Mouse (Mus musculus) hematopoietic stem cell, adult 5-6 weeks (primary cell): Measurements from ENCODE around the gene Mmp2. TPM values are rescaled to one million over a fixed set of nuclear protein-coding genes. Genes with fewer than 3 reads are reported as not detected.
"Not testable (repeated sequence)": the region's sequence is repeated elsewhere in the genome, so short reads cannot be mapped to it uniquely, and the experiment has no call there.

Source experiments
- ATAC-seq, 2 experiments: fragments of 125-278 bp in 1 of 2; replicated peaks in 1 of 2; 2 replicates each; pipeline ENCODE4 v1.8.0; 2016 to 2017; ENCODE audit warnings: inconsistent platforms in 2 of 2, mild to moderate bottlenecking in 2 of 2, moderate number of reproducible peaks in 2 of 2, low read depth in 1 of 2, moderate TSS enrichment in 1 of 2; ENCODE audit not compliant: low FRiP score in 2 of 2, poor library complexity in 2 of 2, severe bottlenecking in 2 of 2, insufficient read depth in 1 of 2, low TSS enrichment in 1 of 2
- total RNA-seq: library from RNA; stranded (forward); fragments of 172-1452, 232-1000 nt; gene quantifications from 2 replicates; pipeline ENCODE4 v1.2.3, GENCODE M21; 2017

The Mmp2 gene
- total RNA-seq, 1 experiment from 2014 or later = 4.6 TPM

DNA sequence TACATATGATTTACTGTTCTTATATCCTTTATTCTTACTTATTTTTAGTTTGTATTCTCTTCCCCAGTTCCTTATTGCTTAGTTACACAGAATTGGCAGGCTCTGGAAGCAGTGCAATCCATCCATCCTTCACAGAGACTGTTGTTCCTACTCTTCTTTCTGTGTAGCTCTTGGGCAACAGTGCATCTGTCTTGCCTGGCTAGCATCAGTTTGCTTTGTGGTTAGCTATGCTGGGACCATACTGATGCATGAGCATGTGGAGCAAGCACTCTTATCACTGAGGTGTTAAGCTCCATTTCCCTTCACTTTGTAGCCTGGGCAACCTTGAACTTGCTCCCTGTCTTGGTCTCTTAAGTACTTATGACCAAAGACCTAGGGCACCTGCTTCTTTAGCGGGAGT is 34.9 kb downstream of the Mmp2 start:
- ATAC-seq = no peak

DNA sequence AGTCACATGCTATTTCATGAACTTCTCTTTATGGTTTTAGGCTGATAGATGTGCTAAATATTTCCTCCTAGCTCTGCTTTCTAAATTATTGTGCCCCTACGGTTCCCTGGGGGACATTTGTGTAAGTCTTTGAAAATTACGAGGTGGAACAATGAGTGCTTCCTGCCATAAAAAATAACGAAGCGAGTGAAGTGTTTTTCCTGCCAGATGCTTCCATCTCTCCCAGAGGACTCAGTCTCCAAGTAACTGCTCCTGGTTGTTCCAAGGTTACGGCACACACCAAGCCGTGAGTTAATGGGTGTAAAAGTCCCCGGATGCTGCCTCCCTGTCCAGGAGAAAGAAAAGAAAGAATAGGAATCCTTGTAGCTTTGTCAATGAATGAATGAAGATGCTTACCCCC is 43.2 kb downstream of the Mmp2 start:
- ATAC-seq = no peak

DNA sequence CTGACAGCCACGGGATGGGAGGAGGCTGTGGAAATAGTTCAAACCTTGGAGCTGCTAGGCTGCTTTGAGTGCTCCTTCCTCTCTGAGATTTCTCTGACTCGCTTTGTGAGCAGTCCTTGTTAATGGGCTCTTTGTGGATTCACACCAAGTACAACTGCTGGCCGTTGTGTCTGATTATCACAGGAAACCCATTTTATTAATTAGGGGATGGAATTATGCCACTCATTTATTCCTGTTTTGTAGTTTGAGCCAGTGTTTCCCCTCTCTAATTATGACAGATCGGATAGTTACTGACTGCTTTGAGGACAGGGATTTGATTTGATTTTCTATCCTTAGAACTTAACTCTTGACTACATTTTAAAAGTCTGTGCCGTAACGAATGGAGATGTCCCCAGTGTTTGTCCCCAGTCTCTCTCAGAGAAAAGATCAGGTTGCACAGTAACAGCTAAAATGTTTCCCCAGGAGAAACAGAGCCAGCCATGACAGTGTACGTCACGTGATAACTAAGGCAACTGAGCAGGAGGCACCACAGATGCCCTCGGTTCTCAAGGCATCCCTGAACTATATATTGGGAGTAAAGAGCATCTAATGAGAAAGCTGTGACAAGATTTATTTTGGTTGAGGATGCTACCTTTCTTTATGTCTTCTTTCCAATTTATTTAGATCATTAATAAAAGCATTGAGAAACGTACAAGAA is 45.1 kb downstream of the Mmp2 start:
- ATAC-seq = no peak

DNA sequence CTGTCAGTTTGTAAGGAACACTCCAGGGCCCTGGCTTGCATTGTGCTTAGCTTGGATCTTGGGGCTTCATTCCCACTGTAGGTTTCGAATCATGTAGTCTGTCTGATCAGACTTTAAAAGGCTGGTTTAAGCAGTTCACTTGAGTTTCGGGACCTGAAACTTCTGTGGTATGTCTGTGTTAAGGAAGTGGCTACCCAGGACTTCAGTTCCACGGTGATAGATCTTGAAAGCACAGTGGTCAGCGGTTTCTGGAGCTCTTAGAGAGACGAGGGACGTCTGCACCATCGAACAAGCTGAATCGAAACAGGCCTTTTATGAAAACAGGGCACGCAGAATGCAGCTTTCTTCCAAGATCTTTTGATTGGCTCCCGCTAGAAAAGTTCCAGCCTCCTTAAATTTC is 48.7 kb downstream of the Mmp2 start:
- ATAC-seq = peak in 1 of 2 experiments; percentile 17; a peak in 1 of 4 replicates

DNA sequence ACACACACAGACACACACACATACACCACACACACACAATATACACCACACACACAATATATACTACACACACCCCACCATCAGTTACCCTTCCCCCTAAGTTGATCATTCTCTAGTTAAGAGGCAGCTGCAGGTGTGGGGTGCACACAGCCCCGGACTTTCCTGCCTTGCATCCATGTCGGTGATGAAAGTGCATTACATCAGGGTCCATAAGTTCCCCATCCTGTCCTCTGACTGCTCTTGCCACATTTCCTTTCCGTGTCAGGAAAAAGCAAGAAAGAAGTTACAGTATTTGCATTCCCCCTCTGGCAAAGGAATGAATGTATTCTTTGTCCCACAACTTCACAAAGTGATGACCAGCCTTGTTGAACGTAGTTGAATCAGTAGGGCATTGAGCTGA is 54.2 kb downstream of the Mmp2 start:
- ATAC-seq = peak in 1 of 2 experiments; percentile 53; a peak in 1 of 4 replicates

DNA sequence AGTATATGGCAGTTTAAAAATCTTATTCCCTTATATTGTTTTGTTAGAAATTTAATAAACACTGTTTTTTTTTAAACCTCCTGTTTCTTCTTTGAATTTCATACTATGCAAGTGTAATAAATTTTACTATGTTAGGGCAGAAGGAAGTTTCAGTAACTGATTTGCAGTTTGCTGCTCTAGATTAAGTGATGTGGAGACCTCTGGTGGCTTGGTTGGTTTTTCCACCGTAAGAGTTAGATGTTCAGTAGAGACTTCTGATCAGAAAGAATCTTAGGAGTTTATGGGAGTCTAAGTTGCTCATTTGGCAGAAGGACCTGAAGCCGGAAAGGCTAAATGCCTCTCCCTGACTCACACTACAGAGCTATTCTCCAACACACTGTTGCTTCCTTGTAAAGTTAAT is 56.7 kb downstream of the Mmp2 start:
- no peak for ATAC-seq

DNA sequence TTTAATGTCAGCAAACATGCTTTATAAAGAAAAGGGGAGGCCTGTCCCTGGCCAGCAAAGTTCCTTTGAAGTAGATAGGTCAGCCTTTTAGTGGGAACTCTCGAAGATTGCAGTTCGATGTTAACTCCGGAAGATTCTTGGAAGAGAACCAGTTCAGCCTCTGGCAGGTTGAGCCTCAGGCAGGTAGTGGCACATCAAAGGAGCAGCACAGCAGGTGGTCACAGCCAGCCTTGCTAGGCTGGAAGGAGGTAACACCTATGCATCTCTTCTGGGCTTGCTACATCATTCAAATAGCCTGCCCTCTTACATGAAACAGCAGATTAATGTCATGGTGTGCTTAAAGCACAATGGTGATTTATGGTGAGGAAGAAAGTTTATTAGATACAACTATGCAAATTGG is 65.1 kb downstream of the Mmp2 start:
- ATAC-seq = not testable (repeated sequence)

DNA sequence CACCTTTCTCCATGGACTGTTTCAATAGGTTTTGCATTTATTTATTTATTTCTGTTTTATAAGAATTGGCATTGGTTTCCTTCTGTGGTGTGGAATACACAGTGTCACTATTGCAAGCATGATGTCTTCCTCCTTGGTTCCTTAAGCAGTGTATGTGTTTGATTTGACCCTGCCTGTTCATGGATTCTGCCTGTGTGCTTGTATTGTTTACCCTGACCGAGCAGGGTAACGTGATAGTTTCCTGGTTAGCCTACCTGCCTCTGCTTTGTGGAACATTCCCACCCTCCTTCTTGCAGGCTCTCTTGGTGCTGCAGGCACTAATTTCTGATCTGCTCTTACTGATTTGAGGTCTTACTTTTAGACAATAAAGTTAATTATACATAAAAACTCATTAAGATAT is 66.8 kb downstream of the Mmp2 start:
- ATAC-seq = no peak

DNA sequence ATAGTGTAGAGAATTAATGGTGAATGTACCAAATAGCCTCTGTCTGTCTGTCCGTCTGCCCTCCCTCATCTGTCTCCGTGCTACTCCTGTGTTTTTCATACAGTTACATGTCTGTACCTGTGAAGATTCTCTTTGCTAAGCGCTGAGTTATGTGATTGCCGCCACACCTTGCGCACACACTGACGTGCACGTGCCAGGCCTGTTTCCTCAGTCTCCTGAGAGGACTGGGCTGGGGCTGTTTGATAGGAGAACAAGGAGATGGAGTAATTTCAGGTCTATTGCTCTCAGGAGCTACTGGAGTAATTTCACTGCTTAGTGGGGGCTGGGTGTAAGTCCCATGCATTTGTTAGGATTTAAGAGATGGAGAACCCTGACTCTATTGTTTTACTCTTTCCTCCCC is 68.0 kb downstream of the Mmp2 start:
- ATAC-seq = no peak

DNA sequence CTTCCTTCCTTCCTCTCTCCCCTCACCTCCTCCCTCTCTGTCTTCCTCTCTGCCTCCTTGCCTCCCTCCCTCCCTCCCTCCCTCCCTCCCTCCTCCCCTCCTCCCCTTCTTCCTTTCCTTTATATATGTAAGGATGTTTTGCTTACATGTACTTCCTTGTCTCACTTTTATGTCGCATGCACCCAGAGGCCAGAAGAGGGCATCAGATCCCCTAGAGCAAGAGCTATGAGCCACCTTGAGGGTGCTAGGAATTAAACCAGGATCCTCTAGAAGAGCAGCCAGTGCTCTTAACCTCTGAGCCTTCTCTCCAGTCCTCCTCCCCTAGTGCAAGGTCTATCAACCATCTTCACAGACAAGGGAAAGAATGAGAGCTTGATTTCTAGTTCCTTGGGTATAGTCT is 69.0 kb downstream of the Mmp2 start:
- no peak for ATAC-seq

DNA sequence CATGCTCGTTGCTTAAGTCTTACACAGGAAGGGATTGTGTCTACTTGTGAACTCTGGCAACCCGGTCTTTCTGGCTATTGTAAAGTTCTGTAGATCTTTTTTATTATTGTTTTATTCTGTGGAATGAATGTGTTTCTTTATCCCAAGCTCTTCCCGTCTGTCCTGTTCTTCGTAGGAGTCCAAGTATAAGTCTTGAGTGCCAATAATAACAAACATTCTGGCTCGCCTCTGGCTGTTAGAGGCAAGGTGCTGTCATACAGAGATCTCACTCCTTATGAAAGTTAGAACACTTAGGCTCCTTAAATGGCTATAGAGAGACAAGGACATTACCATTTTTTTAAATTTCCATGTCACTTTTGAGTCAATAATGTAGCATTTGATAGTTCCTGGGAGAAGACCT is 69.5 kb downstream of the Mmp2 start:
- ATAC-seq = no peak

DNA sequence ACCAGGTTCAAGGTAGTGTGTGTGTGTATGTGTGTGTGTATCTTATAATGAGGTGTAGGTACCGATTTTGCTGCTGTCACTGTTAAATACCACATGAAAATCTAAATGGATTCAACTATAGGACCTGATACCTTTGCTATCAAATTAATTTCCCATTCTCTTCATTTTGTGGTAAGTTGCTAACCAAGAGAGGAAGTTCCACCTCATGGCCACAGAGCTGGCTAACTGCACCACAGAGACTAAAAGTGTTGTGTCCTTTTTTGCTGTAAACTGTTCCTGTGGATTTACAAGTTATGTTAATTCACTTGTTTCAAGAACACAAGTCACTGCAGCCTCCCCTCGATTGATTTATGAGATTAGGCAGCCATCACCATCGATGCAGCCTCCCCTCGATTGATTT is 70.7 kb downstream of the Mmp2 start:
- peak; percentile 52 to 57 for ATAC-seq

DNA sequence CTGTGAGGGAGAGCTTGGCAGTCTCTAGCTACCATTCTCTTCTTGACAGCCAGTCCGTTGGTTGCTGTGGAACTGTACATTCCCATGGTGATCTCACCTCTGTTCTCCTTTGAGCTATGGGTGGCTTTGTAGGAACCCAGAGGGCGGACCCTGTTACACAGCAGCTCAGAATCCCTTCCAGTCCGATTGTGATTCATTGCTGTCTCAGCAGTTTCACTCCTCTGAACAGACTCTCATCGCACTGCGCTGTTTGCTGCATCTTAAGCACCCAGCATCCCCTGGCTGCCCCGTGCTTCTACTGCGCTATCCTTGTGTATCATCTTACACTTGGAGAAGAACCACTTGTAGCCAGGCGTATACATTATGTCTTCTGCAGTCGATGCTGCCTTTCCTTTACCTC is 72.5 kb downstream of the Mmp2 start:
- no peak for ATAC-seq

DNA sequence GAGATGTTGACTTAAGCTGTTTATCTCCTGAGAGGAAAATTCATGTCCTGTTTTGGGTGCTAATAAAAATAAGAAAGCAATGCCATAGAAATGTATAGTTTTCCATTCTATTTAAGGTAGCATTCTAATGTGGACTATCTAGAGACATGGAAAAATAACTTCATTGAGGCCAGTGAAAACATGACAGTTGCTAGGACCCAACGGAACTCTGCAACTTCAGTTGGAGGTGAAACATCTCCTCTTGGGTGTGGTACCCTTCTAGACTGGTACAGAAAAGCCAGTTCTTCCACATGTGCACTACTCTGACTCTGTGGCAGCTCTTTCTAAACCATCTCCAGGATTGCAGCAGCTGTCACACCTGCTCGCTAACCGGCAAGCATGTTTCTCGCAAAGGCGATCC is 74.0 kb downstream of the Mmp2 start, which contains the start of gene Capns2:
Gene Capns2, plus strand, starts transcription at position 301 of the 400 bp plus-strand sequence.
- no peak for ATAC-seq

DNA sequence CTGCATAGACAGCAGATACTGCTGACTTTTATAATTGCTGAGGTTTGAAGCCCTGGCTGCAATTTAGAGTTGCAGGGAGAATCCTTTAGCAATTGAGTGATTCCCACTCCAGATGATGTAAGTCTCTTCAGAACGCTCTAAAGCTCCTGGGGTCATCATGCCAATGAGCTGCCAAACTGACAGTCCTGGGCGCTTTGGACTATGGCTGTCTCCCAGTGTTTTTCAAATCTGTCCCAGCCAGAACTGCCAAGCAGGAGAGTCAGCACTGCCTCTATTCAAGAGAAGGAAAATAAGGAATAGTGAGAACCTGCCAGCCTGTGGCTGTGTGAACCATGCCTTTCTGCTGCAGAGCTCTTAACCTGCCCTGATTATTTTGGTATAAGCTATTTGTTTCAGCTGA is 75.9 kb downstream of the Mmp2 start:
- no peak for ATAC-seq

Other genes with a start within 250 kb of the Mmp2 start
- not detected in 2 replicates for gene Irx6, start 153.0 kb upstream of the Mmp2 start, total RNA-seq
- 13.5 and 22.5 TPM in 2 replicates for gene Lpcat2, start 28.0 kb downstream of the Mmp2 start, total RNA-seq
- not detected in 2 replicates for gene Capns2, start 74.1 kb downstream of the Mmp2 start, total RNA-seq
- not detected in 2 replicates for gene Slc6a2, start 132.8 kb downstream of the Mmp2 start, total RNA-seq
- gene Ces1a, start 220.9 kb downstream of the Mmp2 start, total RNA-seq = not detected in 2 replicates